Mouse (Mus musculus): ENCODE data around the gene Dapk2.

GRCm38 (mm10) chr9:66126456-66127192 lies 31.4 kb upstream of the Dapk2 start, which contains the start of the genes Snx1 and Ciao2a:
- TF ChIP-seq CTCF (IDR thresholded peaks at IDR 0.05; ENCODE audit: low read depth, low read length) = no peak
- no peak for TF ChIP-seq POLR2A (IDR thresholded peaks at IDR 0.05; ENCODE audit: borderline replicate concordance, low read depth, low read length)
